Mouse (Mus musculus) MEL-GATA-1-ER (cell line): ENCODE results near the gene Ttbk1.
"Not testable (repeated sequence)": the region's sequence is repeated elsewhere in the genome, so short reads cannot be mapped to it uniquely, and the experiment has no call there.

Experiments used
- DNase-seq: peaks from one replicate; pipeline ENCODE4 v3.0.0-alpha.2; 2012; ENCODE audit warnings: low read depth; ENCODE audit errors: extremely low read depth

The Ttbk1 gene

DNA sequence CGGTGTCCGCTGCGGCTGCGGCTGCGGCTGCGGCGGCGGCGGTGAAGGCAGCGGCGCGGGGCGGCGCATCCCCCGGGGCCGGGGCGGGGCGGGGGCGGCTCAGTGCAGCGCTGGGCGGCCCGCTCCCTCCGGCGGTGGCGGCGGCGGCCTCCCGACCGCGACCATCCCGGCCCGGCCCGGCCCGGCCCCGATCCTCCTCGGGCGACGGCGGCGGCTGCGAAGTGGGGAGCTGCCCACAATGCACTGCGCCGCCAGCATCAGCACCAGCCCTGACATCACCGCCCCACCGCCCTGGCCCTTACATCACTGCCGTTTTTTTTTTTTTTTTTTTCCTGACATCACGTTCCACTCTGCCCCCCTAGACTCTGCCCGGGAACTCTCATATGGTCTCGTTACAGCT is at the start of gene Ttbk1:
TSS of gene Ttbk1 (minus strand) at position 245 of the 400 bp plus-strand sequence.
- DNase-seq: no peak

DNA sequence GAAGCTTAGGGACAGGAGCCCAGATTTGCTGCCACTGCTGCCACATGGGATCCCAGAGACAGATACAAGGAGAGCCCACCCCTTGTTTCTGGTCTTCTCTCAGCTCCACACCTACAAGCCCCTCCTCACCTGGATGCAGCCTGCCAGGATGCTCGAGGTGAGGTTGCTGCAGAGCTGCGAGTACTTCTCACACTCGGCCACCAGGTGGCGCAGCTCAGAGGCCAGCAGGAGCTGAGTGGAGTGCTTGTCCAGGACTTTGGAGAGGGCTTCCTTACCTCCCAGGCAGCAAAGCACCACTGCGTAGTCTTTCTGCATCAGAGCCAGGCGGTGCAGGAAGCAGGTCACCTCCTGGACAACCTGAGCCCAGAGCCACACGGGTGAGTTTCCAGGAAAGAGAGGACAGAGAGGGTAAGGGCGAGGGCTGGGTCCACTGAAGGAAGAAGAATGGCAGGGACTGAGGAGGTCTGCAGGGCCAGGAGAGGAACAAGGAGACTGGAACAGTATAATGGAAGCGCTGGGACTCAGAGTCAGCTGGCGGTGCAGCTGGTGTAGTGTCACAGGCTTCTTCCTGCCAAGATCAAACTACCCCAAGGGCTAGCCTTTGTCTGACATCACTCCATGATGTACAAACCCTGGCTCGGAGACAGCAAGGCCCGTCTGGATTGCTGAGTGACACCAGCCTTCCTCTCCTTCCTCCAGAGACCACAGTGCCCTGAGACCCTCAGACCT is 38.3 kb upstream of the Ttbk1 start:
- DNase-seq: no peak

DNA sequence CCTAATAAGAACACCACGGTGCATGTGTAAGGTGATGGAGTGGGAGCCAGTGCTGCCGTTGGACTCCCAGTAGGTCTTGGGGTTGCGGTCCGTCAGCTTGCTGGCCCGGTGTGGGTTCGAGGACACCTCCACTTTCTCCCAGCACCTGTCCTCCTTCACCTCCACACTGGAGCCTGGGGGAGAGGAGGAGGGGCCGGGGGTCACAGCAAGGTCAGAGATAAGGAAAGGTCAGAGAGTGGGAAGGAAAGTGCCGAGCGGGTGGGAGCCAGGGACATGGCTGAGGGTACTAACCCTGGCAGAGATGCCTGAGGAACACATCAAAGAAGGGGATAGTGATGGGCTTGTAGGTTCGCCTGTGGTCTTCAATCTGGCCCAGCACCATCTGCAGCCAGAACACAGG is 37.6 kb upstream of the Ttbk1 start:
- DNase-seq: no peak

DNA sequence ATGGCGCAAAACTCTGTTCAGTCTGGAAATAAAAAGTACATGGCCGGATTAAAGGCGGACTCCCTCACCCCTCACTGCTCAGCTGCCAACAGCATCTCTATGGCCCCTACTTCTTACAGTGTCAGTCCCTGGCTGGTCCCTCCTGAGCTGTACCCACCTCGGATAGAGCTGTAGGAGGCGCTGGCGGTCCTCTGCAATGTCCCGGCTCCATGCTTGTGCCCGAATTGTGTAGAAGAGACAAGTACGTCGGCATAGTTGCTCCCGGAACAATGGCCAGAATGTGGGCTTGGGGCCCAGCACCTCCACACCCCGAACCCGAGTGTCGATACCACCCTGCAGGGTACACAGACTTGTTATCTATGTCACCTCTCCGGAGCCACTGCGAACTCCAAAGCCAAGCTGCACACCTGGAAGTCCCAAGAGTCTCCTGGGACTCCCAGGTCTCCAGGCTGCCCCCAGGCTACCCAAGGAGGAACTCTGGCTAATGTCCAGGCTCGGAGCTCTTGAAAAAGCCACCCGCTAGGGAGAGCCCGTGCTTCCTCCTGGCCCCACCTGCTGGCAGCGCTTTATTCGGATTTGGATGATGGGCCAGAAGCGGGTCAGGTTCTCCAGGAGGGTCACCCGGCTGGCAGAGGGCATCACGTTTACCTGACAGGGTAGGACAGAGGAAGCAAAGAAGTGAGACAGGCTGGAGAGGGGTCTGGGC is 34.6 kb upstream of the Ttbk1 start:
- DNase-seq: no peak

DNA sequence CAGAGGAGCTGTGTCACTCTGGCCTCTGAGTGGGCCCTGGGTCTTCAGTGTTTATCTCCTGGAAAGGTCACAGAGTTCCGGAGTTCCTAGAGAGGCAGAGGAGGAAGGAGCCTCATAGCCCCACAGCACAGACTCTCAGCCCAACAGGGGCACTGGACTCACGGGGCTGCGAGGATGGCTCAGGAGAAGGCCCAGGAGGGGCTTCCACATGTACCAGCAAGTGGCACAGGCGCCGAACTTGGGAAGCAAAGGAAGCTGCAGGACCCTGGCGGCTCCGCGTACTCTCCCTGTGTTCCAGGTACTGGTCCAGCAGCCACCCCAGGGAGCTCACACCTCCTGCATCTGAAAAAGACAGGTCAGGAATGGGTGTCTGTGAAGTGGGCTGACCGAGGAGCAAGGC is 33.7 kb upstream of the Ttbk1 start:
- DNase-seq: no peak

DNA sequence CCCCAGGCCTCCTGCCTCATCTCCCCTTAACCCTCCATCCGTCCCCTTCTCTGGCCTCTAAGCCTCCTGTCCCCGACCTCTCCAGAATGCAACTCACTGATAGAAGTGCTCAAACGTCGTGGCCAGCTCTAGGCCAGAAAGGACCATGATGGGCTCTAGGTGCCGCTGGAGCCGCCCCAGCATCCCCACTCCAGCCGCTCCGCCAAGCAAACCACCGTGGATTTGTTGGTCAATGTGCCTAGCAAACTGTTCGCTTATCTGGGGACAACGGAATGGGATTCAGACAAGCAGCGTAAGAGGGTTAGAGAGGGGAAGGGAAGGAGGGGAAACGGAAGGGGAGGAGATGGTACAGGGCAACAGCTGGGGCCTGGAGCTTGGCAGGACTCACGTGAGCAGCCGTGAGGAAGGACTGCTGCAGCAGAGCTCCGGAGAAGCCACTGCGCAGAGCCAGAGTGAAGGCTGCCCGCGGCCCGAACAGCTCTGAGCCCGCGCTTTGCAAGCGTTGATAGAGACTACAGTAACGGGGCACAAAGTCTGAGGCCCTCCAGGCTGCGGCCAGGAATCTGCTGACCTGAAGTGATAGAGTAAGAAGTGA is 33.0 kb upstream of the Ttbk1 start:
- DNase-seq: no peak

DNA sequence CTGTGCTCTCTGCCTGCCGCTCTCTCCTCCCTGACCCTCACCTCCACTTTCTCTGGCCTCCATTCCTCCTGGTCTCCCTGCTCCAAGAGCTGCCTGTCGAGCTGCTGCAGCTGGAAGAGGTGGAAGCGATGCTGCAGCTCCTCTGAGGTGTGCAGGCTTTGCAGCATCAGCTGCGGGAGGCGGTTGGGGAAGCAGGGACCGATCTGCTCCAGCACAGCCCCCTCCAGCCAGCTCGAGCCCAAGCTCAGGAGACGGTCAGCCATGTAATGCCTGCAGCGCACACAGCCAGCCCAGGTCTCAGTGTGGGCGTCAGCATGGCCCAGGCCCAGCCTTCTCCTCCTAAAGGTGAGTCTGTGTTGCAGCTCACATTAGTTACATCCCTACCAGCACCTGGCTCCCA is 32.5 kb upstream of the Ttbk1 start:
- no peak for DNase-seq

DNA sequence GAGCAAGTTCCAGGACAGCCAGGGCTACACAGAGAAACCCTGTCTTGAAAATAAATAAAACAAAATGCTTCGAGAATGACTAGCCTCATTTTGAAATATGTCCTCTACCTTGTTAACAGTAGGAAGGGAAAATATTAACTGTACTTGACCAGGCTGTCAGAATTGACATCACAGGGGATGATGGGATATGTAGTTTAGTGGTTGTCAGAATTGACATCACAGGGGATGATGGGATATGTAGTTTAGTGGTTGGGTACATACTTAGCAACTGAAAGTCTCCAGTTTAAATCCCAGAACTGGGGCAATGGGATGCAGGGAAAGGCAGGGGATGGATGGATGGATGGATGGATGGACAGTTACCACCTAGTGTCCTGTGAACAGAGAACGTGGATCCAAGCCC is 25.9 kb upstream of the Ttbk1 start:
- DNase-seq: no peak

DNA sequence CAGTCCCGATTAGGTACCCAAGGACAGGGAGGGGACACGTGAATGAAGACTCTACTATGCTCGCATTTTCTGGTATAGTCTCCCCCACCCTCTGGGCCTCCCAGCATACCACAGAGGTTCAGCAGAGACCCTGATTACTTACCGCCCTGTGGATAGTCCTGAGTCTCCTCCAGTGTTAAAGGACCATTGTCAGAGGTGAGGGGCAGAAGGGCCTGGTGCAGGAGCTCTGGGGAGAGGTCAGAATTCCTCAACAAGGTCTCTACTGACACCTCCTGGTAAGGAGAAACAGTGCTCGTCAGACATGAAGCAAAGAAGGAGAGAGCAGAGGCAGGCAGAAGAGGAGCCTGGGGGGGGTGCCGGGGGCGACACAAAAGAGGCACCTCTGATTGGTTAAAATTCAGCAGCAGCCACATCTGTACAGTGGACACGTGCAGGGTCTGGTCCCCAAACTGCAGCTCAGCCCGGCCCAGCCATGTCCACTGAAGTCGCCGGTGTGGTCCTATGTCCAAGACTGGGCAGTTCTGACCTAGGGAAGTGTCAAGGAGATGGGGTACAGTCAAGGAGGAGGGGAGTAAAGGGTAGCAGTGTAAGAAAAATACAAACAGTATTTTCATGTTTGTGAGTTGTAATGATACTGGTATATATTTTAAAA is 23.7 kb upstream of the Ttbk1 start:
- no peak for DNase-seq

DNA sequence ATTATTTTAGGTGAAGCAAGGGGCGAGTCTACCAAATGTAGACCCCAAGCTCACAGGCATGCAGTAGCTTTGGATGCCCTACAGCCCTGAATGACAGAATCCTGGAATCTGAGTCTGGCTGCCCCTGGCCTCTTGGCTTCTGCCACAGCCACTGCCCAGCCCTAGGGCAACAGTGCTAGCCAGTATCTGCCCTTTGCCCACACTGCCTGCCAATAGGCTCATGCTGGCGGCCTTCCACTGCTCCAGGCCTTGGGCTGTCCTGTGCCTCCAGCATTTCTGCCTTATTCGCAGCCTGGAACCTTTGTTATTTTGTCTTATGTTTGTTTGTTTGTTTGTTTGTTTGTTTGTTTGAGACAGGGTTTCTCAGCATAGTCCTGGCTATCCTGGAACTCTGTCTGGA is 18.1 kb upstream of the Ttbk1 start:
- DNase-seq: no peak

DNA sequence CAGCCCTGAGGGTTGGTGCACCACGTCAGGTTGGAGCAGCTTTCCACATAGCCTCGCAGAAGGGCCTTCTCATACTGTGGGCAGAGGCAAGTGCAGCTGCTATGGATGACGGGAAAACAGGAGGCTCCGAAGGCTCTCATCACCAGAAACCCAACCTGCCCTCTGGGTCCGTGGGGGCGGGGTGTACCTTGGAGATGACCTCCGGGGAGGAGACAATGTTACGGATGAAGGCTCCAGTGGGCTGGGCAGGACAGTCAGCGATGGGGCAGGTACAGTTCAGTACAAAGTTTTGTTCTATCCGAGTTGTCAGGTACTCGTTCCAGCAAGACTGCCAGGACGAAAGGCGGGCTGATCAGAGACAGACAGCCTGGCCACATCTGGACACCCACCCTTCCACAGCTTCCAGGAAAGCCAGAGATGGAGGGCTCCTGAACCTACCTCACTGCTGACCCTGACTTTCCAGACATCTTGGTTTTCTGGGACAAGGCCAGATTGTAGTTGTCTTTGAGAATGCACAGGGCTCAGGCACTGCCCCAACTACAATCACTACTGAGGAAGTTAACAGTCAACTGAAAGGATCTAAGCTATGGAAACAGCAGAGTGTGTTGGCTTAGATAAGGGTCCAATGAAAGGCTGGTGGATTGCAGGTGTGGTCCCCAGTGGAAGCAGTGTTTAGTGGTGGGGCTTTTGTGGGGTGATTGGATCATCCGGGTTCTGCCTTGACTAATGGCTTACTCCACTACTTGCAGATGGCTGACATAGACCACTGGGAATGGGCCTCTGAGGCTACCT is 16.6 kb upstream of the Ttbk1 start:
- no peak for DNase-seq

DNA sequence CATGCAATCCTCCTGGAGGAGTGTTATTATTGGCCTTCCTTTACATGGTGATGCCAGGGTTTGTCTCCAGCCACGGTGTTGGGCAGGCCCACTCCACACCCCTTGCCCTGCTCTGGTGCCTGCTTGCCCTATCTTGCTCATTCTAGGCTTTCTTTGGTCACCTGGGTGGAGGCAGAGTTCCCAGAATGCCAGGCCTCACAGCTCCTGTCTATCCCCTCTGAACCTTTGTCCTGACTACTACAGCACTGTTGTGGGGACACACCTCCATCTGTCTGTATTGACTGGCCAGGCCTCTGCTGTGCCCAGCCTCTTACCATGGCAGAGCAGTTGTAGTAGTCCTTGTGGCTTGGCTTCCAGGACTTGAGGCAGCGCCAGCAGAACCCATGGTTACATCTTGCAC is 15.3 kb upstream of the Ttbk1 start:
- no peak for DNase-seq

DNA sequence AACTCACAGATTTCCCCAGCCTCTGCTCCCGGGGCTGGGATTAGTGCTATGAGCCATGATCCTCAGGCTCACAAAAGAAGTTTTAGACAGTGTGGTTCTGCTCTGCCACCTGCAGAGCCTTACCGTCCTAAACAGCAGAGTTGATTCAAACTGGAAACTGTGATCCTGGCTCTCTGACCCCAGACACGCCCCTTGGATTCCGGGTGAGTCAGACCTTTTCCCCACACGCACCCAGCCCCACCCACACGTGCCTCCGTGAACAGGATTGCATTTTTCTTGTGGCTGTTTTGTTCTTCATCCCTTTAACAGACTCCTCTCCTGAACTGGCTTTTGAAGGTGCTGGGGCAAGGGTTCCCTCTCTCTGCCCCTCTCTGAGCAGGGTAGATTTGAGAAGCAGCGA is 10.5 kb upstream of the Ttbk1 start:
- DNase-seq: no peak

DNA sequence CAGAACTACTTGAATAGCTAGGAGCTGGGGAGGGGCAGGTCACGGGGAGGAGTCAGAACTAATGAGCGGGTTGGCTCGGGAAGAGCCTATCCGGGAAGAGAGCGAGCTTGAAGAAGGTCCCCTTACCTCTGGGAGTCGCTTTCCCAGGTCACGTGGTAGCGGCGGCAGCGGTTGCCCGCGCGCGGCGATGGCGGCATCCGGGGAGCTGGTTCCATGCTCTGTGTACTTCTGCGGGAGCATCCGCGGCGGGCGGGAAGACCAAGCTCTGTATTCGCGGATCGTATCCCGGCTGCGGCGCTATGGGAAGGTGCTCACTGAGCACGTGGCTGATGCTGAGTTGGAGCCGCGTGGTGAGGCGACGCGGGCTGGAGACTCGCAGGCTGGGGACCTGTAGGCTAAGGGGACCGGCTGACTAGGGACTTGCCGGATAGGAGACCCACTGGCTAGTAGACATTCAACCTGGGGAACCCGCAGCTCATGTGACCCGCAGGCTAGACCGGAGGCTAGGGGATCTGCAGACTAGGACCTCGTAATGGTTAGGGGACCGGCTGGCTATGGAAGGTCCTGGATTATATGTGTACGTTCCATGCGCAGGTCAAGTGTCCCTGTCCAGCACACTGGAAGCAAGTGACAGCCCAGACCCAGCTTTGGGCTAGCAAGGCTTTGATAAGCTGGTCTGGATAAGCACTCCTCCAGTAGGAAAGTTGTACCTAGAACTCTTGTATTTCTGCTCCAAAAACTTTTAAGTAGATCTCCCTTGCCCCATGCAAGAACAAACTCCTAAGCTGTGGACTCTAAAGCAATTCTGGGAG is 9.4 kb upstream of the Ttbk1 start, which contains the start of gene Dnph1:
TSS of gene Dnph1 (plus strand) at position 89 of the 812 bp plus-strand sequence.
- peak; percentile 93 for DNase-seq

DNA sequence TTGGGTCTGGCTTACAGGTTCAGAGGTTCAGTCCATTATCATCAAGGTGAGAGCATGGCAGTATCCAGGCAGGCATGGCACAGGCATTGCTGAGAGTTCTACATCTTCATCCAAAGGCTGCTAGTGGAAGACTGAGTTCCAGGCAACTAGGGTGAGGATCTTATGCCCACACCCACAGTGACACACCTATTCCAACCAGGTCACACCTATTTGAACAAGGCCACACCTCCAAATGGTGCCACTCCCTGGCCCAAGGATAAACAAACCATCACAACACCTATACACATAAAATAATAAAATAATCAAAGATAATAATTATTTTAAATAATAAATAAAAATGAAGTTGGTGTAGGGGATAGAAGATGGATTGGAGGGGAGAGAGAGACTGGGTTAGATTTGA is 8.6 kb upstream of the Ttbk1 start:
- DNase-seq: not testable (repeated sequence)

DNA sequence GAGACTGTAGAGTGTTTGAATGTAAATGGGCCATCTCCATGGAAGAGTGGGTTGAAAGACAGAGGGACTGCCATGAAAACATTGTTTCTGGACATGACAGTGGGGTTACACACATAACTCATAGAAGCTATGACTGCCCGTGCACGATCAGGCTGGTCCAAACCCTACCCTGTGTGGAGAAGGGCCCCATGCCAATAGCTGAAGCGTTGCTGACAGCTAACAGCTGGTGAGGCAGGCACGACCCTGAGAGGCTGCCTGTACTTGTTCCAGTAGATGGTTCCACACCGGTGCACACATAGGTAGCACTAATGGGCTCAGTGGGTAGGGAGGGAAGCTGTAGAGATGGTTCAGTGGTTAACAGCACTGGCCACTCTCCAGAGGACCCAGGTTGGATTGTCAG is 8.0 kb upstream of the Ttbk1 start:
- no peak for DNase-seq

DNA sequence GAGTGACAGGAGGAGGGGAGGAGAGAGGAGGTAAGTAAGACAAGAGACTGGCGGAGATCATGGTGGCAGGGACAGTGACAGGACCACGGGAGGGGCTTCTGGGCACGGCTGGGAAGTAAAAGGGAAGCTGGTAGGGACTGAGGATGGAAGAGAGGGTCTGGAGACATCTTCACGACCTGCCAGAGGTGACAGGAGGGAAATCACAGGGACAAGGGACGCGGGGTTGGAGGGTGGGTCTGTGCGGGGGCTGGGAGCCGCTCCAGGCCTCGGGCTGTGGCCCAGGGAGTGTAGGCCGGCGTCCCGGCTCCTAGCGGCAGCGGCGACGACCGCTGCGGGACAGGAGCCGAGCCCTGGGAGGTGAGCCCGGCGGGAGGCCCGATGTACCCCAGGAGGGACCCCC is 480 bp downstream of the Ttbk1 start:
- DNase-seq: no peak

DNA sequence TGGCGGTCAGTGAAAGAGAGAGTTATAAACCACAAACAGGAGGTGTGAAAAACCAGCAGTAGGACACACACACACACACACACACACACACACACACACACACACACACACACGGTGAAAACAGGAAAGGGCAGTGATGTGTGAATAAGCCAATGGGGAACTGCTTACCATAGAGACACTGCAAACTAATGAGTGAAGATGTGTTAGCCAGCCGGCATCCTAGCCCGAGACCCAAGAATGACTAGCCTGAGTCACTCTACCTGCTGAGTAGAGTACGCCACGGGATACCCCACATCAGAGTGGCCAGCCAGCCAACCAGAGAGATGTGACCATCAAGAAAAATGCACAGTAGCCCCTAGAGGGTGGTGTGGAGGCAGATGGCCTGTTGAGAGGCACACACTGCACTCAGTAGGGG is 3.0 kb downstream of the Ttbk1 start:
- DNase-seq: no peak

DNA sequence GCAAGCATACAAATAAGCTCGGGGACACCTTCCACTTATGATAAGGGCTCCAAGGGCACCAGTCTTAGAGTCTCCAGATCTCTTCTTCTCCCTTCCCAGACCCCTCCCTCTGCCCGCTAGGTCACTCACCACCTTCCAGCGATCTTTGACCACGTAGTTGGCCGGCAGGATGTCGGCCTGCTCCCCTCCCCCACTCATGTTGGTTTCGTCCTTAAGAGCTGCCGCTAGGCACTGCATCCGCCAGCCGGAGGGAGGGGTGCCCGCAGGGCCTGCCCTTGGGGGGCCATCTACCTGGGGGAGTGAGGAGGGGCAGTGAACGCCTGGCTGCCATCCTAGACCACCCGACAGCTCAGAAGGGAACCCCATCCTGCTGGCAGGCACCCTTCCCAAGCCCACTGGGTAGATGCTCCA is 3.4 kb downstream of the Ttbk1 start:
- DNase-seq: no peak

DNA sequence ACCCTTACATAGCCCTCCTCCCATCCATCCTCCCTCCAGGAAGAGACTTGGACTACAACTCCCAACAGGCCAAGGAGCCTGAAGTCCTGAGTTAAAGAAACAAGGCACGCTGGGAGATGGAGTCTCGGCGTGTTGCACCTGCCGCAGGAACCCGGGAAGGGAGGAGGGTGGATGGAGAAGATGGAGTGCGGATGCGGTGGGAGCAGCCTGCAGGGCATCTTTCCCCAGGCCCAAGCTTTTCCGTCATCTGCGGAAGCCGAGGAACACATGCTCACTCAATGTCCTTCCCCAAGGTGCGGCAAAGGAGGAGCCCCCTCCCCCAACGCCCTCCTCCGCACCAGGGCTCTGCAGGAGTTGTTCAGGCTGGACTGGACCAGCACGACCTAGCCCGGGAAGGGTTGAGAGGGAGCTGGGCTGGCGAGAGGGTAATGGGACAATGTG is 3.9 kb downstream of the Ttbk1 start:
- no peak for DNase-seq
